Mouse (Mus musculus) liver, embryonic 11.5 days (tissue): ENCODE data around the gene Sox14. TPM values are rescaled to one million over a fixed set of nuclear protein-coding genes. Genes with fewer than 3 reads are reported as not detected.

Experiments used
- ATAC-seq: fragments of 200-750 bp; cut with Nextera tagmentation; replicated peaks from 2 replicates; pipeline ENCODE4 v1.8.0; 2017; ENCODE audit warnings: moderate number of reproducible peaks, mild to moderate bottlenecking, moderate TSS enrichment, moderate library complexity; ENCODE audit not compliant: low FRiP score
- DNase-seq: peaks from one replicate; pipeline ENCODE4 v3.0.0-alpha.2; 2017; ENCODE audit warnings: low spot score
- H3K27ac ChIP-seq: fragments of 300-500 bp; sonication (generic); 2 replicates; pipeline ENCODE4 v1.5.1; 2014; ENCODE audit warnings: mild to moderate bottlenecking, low read depth, low read length, control low read depth
- H3K27me3 ChIP-seq: fragments of 300-500 bp; sonication (generic); replicated peaks from 2 replicates; pipeline ENCODE4 v1.6.1; 2014; ENCODE audit warnings: low read length, mixed read lengths; ENCODE audit not compliant: control insufficient read depth, insufficient read depth
- H3K36me3 ChIP-seq: fragments of 300-500 bp; sonication (generic); 2 replicates; pipeline ENCODE4 v1.6.1; 2014; ENCODE audit warnings: mild to moderate bottlenecking, low read length, moderate library complexity, mixed read lengths; ENCODE audit not compliant: control insufficient read depth, insufficient read depth
- H3K4me1 ChIP-seq: fragments of 300-500 bp; sonication (generic); replicated peaks from 2 replicates; pipeline ENCODE4 v1.6.1; 2014; ENCODE audit warnings: low read length, mixed read lengths; ENCODE audit not compliant: control insufficient read depth, insufficient read depth
- H3K4me2 ChIP-seq: fragments of 300-500 bp; sonication (generic); 2 replicates; pipeline ENCODE4 v1.6.1; 2014; ENCODE audit warnings: mild to moderate bottlenecking, control low read depth, moderate library complexity
- H3K4me3 ChIP-seq: fragments of 300-500 bp; sonication (generic); 2 replicates; pipeline ENCODE4 v1.5.1; 2014; ENCODE audit warnings: low read depth, low read length, control low read depth
- H3K9ac ChIP-seq: fragments of 300-500 bp; sonication (generic); 2 replicates; pipeline ENCODE4 v1.6.1; 2014; ENCODE audit warnings: low read depth, low read length, control low read depth
- H3K9me3 ChIP-seq: fragments of 300-500 bp; sonication (generic); 2 replicates; pipeline ENCODE4 v1.6.1; 2016; ENCODE audit warnings: low read length, inconsistent platforms, mixed read lengths; ENCODE audit not compliant: control insufficient read depth
- WGBS: fragments of 180-500 bp; shearing (Covaris S2); extraction: QIAGEN DNeasy Blood & Tissue Kit; methylation state at CpG from one replicate; pipeline ENCODE4 v1.1.7; 2014; 5-methylcytosine and 5-hydroxymethylcytosine counted together
- polyA plus RNA-seq: library from polyadenylated mRNA; unstranded; fragments of >200 nt; fragmentation: Nextera tagmentation; extraction: Ambion mirVana; gene quantifications from 2 replicates; pipeline ENCODE4 v1.2.1, GENCODE M21; 2014

Gene Sox14
- polyA plus RNA-seq, 1 experiment from 2014 or later: not detected

DNA sequence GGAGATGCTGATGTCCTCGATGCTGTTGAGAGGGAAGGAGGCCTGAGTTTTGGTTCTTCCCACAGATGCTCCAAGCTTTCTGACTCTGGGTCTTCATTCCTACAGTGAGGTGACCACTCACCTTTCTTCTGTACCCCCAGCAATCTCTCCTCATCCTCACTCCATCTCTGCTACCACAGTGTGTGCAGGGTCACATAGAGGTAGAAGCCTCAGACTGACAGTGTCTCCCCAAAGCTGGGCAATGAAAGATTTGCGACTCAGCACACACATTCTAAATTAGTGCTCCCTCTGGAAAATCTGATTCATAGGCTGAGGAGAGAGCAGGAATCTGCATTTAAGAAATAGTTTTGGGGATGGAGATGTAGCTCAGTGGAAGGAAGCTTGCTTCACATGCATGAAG, 21.5 kb downstream of the Sox14 start:
- 63% methylated on average over 2 of the region's 2 CpGs for WGBS
- Histone ChIP-seq H3K36me3 (no peaks in the 10 kb centered on the region), H3K27me3 (no peaks in the 10 kb centered on the region; the same call in 1 of the 2 replicates), H3K4me2 (no peak overlapping the region), H3K27ac (no peak overlapping the region), H3K9ac (no peak overlapping the region), H3K4me3 (no peak overlapping the region), H3K4me1 (no peaks in the 10 kb centered on the region), H3K9me3 (no peaks in the 10 kb centered on the region)
- DNase-seq (no peak), ATAC-seq (no peak)

- Histone ChIP-seq H3K27me3 (no peaks in the 10 kb centered on the region; the same call in 1 of the 2 replicates), H3K27ac (no peak overlapping the region), H3K9me3 (no peaks in the 10 kb centered on the region), H3K4me1 (no peaks in the 10 kb centered on the region), H3K4me2 (no peak overlapping the region), H3K4me3 (no peak overlapping the region), H3K9ac (no peak overlapping the region), H3K36me3 (no peaks in the 10 kb centered on the region)
- WGBS: 53% methylated on average over 11 of the region's 11 CpGs
- DNase-seq (no peak), ATAC-seq (no peak)
Measured at GRCm38 (mm10) chr9:99853356-99853755, 22.6 kb downstream of the Sox14 start.

DNA sequence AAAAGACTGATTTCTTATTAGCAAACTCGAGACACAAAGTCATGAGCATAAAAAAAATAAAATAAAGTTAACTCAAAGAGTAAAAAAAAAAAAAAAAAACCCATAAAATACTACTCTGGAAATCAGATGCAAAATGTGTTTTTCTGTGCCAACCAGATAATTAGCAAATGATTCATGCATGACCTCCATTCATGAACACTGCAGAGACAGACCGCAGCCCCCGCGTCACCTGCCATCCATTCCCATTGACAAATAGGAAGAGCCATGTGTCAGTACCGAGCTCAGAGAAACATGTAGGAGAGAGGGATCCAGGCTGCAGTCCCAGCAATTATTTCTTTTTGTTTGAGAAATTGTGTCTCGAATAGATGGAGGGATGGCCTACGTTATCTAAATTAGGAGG, 25.6 kb downstream of the Sox14 start:
- no peaks in the 10 kb centered on the region for H3K4me1 ChIP-seq
- no peak for DNase-seq
- no peak overlapping the region for H3K4me2 ChIP-seq
- H3K9me3 ChIP-seq: no peaks in the 10 kb centered on the region
- H3K27me3 ChIP-seq: no peaks in the 10 kb centered on the region
- no peak for ATAC-seq
- H3K36me3 ChIP-seq: no peaks in the 10 kb centered on the region
- H3K27ac ChIP-seq: no peak overlapping the region
- no peak overlapping the region for H3K9ac ChIP-seq
- 79% methylated on average over 7 of the region's 7 CpGs for WGBS
- no peak overlapping the region for H3K4me3 ChIP-seq

DNA sequence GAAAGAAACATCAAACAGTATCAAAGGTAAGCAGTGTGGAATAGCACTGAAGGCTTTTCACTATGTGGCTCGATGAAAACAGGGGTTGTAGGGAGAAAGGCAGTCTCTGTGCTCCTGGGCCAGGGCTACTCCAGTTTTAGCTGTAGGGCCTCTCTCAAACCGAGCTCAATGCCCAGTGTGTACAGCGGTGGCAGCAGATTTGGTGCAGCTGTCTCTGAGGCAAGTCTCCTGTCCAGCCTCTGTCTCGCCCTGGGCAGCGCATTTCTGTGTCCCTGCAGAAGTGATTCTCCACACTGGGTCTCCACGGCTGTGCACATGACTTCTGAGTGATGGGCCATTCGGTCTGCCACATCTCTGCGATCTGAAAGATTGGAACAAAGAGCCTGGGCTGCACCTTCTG, 27.6 kb downstream of the Sox14 start:
- DNase-seq: no peak
- Histone ChIP-seq H3K4me3 (no peak overlapping the region), H3K4me2 (no peak overlapping the region), H3K4me1 (no peaks in the 10 kb centered on the region), H3K27me3 (no peaks in the 10 kb centered on the region), H3K36me3 (no peaks in the 10 kb centered on the region), H3K9ac (no peak overlapping the region), H3K27ac (no peak overlapping the region), H3K9me3 (no peaks in the 10 kb centered on the region)
- 61% methylated on average over 8 of the region's 8 CpGs for WGBS
- ATAC-seq: no peak

DNA sequence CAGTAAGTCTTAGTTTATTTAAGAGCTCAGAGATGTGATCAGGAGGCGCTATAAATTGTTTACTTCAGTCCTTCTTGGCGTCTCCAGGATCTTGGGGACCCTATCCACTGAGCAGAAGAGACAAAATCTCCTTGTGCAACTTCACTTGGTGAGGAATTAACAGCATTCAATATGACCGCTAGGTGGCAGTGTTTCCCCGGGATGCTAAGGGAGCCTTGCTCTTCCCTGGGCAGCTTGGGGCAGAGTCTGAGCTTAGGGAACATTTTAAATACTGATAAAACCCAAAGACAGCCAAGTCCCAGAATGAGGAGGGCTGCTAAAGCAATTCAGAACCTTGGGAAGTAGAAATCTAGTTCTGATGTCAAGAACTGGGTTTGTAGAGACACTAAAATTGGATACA, 29.1 kb downstream of the Sox14 start:
- Histone ChIP-seq H3K27me3 (no peaks in the 10 kb centered on the region), H3K36me3 (no peaks in the 10 kb centered on the region), H3K4me3 (no peak overlapping the region), H3K4me1 (no peaks in the 10 kb centered on the region), H3K27ac (no peak overlapping the region), H3K4me2 (no peak overlapping the region), H3K9ac (no peak overlapping the region), H3K9me3 (no peaks in the 10 kb centered on the region)
- no peak for ATAC-seq
- peak; percentile 55 for DNase-seq
- WGBS: 0% methylated on average over 4 of the region's 4 CpGs

- no peaks in the 10 kb centered on the region for H3K9me3 ChIP-seq
- DNase-seq: no peak
- no peak for ATAC-seq
- H3K36me3 ChIP-seq: no peaks in the 10 kb centered on the region
- H3K4me1 ChIP-seq: no peaks in the 10 kb centered on the region
- no peak overlapping the region for H3K4me2 ChIP-seq
- no peak overlapping the region for H3K27ac ChIP-seq
- no peak overlapping the region for H3K9ac ChIP-seq
- WGBS: 85% methylated on average over 3 of the region's 3 CpGs
- no peak overlapping the region for H3K4me3 ChIP-seq
- H3K27me3 ChIP-seq: no peaks in the 10 kb centered on the region
Measured at GRCm38 (mm10) chr9:99839367-99839766, 36.6 kb downstream of the Sox14 start.

DNA sequence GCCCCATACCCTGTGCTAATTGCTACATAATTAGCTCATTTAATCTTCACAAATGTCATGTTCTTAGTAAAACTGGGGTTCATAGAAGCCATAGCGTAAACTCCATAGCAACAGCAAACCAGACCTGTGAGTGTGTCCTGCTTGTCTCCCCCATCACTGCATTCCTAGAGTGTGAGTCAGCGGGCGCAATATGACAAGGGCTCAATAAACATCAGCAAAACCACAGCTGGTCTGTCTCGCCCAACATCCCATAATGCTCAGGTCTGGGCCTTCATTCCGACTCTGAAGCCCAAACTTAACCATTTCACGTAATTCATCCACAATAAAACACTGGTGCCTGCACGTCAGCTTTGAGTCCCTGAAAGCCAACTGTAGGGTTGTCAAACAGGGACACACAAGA, 37.1 kb downstream of the Sox14 start:
- DNase-seq: no peak
- Histone ChIP-seq H3K4me2 (no peak overlapping the region), H3K4me3 (no peak overlapping the region), H3K27ac (no peak overlapping the region), H3K9ac (no peak overlapping the region), H3K36me3 (no peaks in the 10 kb centered on the region), H3K27me3 (no peaks in the 10 kb centered on the region), H3K9me3 (no peaks in the 10 kb centered on the region), H3K4me1 (no peaks in the 10 kb centered on the region)
- 77% methylated on average over 7 of the region's 7 CpGs for WGBS
- ATAC-seq: no peak

DNA sequence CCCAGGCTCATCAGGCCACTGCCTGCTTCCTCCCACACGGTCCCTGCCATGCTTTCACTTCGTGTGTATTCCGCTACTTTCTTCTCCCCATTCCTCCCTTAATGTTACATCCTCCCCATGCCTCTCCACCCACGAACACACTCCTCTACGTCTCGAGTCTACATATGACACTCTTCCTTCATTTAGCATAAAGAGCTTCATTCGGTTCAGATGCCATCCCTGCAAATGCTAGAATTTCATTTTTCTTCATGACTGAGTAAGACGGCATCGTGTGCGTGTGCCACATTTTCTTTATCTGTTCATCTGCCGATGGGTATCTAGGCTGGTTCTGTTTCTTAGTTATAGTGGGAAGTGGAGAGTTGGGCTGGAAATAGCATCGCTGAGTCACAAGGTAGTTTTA, 39.3 kb downstream of the Sox14 start:
- ATAC-seq (no peak), DNase-seq (no peak)
- Histone ChIP-seq H3K27ac (no peak overlapping the region), H3K27me3 (no peaks in the 10 kb centered on the region), H3K4me2 (no peak overlapping the region), H3K9me3 (no peaks in the 10 kb centered on the region), H3K9ac (no peak overlapping the region), H3K4me1 (no peaks in the 10 kb centered on the region), H3K36me3 (no peaks in the 10 kb centered on the region), H3K4me3 (no peak overlapping the region)
- WGBS: 87% methylated on average over 12 of the region's 12 CpGs

DNA sequence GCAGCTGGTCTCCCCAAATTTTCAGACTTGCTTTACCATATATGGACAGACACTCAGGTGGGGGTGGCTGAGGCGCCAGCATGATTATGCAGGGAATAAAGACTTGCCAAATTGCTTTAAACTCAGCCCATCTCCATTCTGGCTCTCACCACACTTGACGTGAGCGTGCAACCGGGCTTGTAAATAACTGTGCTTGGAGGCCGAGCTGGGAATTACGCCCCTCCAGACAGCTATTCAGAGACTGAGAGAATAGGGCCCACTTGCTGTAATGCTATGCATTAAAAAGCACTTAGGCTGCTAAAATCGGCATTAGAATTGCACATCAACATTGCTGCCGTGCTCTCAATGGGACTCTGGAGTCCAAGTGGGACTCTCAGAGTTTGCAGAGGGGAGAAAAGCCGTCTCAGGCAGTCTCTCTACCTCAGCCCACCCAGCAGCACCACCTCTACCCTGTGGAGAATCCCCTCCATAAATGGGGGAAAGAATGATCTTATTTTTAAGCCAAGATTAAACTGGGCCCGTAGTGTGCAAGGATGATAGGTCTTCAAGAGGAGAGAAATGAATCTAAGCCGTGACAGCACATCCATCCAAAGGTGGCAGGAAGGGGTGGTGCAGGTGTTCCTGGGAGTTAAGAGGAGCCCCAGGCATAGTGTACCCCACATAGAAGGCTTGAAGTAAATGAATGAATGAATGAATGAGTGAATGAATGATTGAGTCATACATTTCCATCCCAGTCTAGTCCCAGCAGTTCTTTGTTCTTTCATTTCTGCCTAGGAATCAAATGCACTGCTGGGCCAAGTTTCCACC, 40.1 kb downstream of the Sox14 start:
- H3K4me3 ChIP-seq: no peak overlapping the region
- no peak for ATAC-seq
- WGBS: 74% methylated on average over 11 of the region's 11 CpGs

More for the DNA sequence above, 40.1 kb downstream of the Sox14 start:
- Histone ChIP-seq H3K9me3 (no peaks in the 10 kb centered on the region), H3K4me2 (no peak overlapping the region), H3K27ac (no peak overlapping the region), H3K36me3 (no peaks in the 10 kb centered on the region), H3K9ac (no peak overlapping the region), H3K4me1 (no peaks in the 10 kb centered on the region), H3K27me3 (no peaks in the 10 kb centered on the region)
- no peak for DNase-seq
